Mouse (Mus musculus) ovary, adult 10 weeks (tissue): Measurements from ENCODE around the gene Zfp263. TPM values are rescaled to one million over a fixed set of nuclear protein-coding genes. Genes with fewer than 3 reads are reported as not detected.

Experiments
- polyA plus RNA-seq: library from polyadenylated mRNA; stranded (reverse); fragments of 350-450 nt; fragmentation: Illumina TruSeq; extraction: RNeasy Lipid Tissue Mini Kit (QIAGEN cat#74804); gene quantifications from one replicate; pipeline ENCODE4 v1.2.3, GENCODE M21; 2014

Gene Zfp263
- polyA plus RNA-seq = 47.2 TPM

GRCm38 (mm10) chr16:3743503-3744185 is at the start of gene Zfp263:
TSS of gene Zfp263 (plus strand) at chr16:3744093.

DNA sequence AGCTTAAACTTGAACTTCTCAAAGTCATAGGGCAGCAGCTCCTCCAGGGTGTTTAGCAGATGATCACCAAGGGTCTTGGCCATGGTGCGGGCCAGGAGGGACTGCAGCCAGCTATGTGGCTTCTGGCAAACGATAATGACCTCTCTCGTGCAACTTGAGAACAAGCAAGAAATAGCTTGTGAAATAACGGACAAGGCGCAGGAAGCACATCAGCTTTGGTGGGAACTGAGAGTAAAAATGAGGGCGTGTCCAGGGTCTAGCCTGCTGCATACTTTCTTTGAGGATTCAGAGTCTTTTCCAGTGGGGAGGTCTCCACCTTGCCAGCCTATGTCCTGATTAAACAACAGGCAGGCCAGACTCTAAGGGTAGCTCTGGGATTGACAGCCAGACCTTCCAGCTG is 25.9 kb upstream of the Zfp263 start, which contains the start of gene Mefv:
TSS of gene Mefv (minus strand) at position 118 of the 400 bp plus-strand sequence.

Other genes with a start within 250 kb of the Zfp263 start
- gene Olfr161, start 153.1 kb upstream of the Zfp263 start, polyA plus RNA-seq = not detected
- gene Mefv, start 26.0 kb upstream of the Zfp263 start, polyA plus RNA-seq = 0.14 TPM
- not detected for gene Olfr15, start 86.8 kb downstream of the Zfp263 start, polyA plus RNA-seq
- gene Zfp174, start 103.2 kb downstream of the Zfp263 start, polyA plus RNA-seq = 5.4 TPM
- 116 TPM for gene Naa60, start 128.3 kb downstream of the Zfp263 start, polyA plus RNA-seq
- gene Zfp597, start 140.5 kb downstream of the Zfp263 start, polyA plus RNA-seq = 26.3 TPM
- 2.8 TPM for gene Gm20695, start 140.6 kb downstream of the Zfp263 start, polyA plus RNA-seq
- gene 1700037C18Rik, start 164.6 kb downstream of the Zfp263 start, polyA plus RNA-seq = 1.3 TPM
- 27.3 TPM for gene Cluap1, start 164.7 kb downstream of the Zfp263 start, polyA plus RNA-seq
- 0.37 TPM for gene Nlrc3, start 232.5 kb downstream of the Zfp263 start, polyA plus RNA-seq